Mouse (Mus musculus): ENCODE data around the gene Clcn3. TPM values are rescaled to one million over a fixed set of nuclear protein-coding genes. Genes with fewer than 3 reads are reported as not detected.

Clcn3 gene
- polyA plus RNA-seq, 1 experiment = 15.8 TPM

DNA sequence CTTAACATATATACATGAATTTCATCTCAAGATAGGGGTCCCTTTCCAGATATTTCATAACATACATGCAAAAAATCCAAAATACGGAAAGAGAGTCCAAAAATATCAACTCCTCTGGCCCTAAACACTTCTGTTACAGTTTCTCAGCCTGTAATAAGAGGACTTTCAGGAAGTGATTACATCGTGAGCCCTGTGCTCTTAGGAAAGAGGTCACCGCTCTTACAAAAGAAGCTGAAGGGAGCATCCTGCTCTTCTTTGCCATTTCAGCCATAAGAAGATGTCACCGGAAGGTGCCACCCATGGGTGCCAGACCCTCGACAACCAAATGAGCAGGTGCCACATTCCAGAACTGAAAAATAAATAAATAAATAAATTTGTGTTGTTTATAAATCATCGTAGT is 121.3 kb downstream of the Clcn3 start:
- TF ChIP-seq CTCF (IDR thresholded peaks at IDR 0.05; ENCODE audit: borderline replicate concordance, insufficient read depth, low read length) (no peak), POLR2A (IDR thresholded peaks at IDR 0.05; ENCODE audit: low read depth, low read length) (no peak)
- peaks cover 5% of the 10 kb centered on the region for H3K4me1 ChIP-seq (ENCODE audit: control insufficient read depth, insufficient read depth, low read length)
- no peak overlapping the region for H3K4me3 ChIP-seq (ENCODE audit: insufficient read depth, low read length)
- H3K27ac ChIP-seq (ENCODE audit: insufficient read depth, low read length) = no peak overlapping the region

DNA sequence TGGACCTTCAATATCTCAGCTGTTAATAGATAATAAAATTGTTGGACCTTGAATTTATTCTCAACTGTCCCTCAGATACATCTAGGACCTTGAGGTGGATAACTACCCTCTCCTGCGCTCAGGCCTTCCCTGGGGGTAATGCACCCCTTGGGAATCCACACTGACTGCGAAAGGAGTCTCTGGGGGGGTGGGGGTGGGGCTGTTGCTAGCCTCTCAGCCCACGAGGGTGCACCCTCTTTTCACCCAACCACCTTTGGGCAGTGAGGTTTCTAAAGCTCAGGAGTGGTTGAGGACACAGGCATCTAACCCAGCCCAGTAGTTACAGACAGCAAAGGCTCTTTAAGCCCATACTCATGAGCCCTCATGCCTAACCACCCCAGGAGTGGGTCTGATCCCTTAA is 122.4 kb downstream of the Clcn3 start:
- Histone ChIP-seq H3K4me1 (ENCODE audit: control insufficient read depth, insufficient read depth, low read length) (peaks cover 5% of the 10 kb centered on the region), H3K27ac (ENCODE audit: insufficient read depth, low read length) (no peak overlapping the region), H3K4me3 (ENCODE audit: insufficient read depth, low read length) (no peak overlapping the region)
- no peak for TF ChIP-seq CTCF (IDR thresholded peaks at IDR 0.05; ENCODE audit: borderline replicate concordance, insufficient read depth, low read length)
- no peak for TF ChIP-seq POLR2A (IDR thresholded peaks at IDR 0.05; ENCODE audit: low read depth, low read length)

Other genes starting within 250 kb of the Clcn3 start
- gene Hpf1, start 92.9 kb downstream of the Clcn3 start, polyA plus RNA-seq (2011; ENCODE audit: insufficient read length, low read depth, missing spikeins) = 40.3 and 47.1 TPM in 2 replicates
- gene Nek1, start 9.9 kb upstream of the Clcn3 start, polyA plus RNA-seq (2011; ENCODE audit: insufficient read length, low read depth, missing spikeins) = 14.8 and 22.7 TPM in 2 replicates
- 10.9 and 20.5 TPM in 2 replicates for gene Sh3rf1, start 240.6 kb upstream of the Clcn3 start, polyA plus RNA-seq (2011; ENCODE audit: insufficient read length, low read depth, missing spikeins)

Measured in embryonic fibroblast, embryonic 13.5 days (primary cell).